17 mouse cellular contexts compared by ENCODE assay signal in the genomic region with DNA sequence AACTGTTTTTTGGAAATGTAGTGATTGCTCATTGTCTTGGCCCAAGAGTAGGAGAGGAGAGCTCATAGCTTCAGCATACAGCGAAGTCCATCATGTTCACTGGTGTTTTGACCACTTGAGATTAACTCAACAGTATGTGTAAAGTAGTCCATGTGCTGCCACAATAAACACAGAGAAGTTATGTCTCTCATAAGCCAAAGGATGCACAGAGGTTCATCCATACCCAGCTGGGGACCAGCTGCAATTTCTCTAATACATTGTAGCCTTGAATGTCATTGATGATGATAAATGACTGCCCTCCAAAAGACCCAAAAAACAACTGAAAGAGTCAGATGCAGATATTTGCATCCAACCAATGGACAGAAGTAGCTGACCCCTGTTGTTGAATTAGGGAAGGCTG.
"Had no signal": no experiment of that assay in that cellular context is flagged by ENCODE, and none has a peak within 500 bp of the region (broad histone marks: within the 10 kb centered on the region; RNA-seq: fewer than 3 reads in every experiment).

No protein-coding gene starts in this region.

- DNase-seq: lung, adult 2 months; lung, postnatal 14 days; lung, postnatal 36 days; right cerebral cortex, postnatal 14 days; thymus, adult 2 months; thymus, postnatal 25 days; thymus, postnatal 4 days had no signal

- H3K9me3 ChIP-seq: lung, embryonic 15.5 days; megakaryocyte, embryonic 14.5 days; midbrain, embryonic 13.5 days; midbrain, embryonic 15.5 days; neural tube, embryonic 12.5 days; stomach, embryonic 15.5 days had no signal

- H3K36me3 ChIP-seq: lung, embryonic 15.5 days; midbrain, embryonic 13.5 days; midbrain, embryonic 15.5 days; neural tube, embryonic 12.5 days; stomach, embryonic 15.5 days had no signal

- H3K27me3 ChIP-seq: lung, embryonic 15.5 days; megakaryocyte, embryonic 14.5 days; midbrain, embryonic 13.5 days; midbrain, embryonic 15.5 days; neural tube, embryonic 12.5 days; stomach, embryonic 15.5 days had no signal

- ATAC-seq: lung, postnatal 0 days; midbrain, embryonic 13.5 days; midbrain, embryonic 15.5 days had no signal

- H3K27ac ChIP-seq: lung, embryonic 15.5 days; macrophage; midbrain, embryonic 13.5 days; midbrain, embryonic 15.5 days; neural tube, embryonic 12.5 days; stomach, embryonic 15.5 days; stomach, postnatal 0 days had no signal

- H3K4me3 ChIP-seq: lung, embryonic 15.5 days; megakaryocyte, embryonic 14.5 days; midbrain, embryonic 13.5 days; midbrain, embryonic 15.5 days; neural tube, embryonic 12.5 days; stomach, embryonic 15.5 days had no signal

- H3K4me2 ChIP-seq: lung, embryonic 15.5 days; midbrain, embryonic 11.5 days; midbrain, embryonic 13.5 days; midbrain, embryonic 15.5 days; neural tube, embryonic 12.5 days; stomach, embryonic 15.5 days had no signal

- H3K4me1 ChIP-seq: lung, embryonic 15.5 days; megakaryocyte, embryonic 14.5 days; midbrain, embryonic 13.5 days; midbrain, embryonic 15.5 days; neural tube, embryonic 12.5 days; stomach, embryonic 15.5 days had no signal

- H3K9ac ChIP-seq: lung, embryonic 15.5 days; midbrain, embryonic 13.5 days; midbrain, embryonic 15.5 days; neural tube, embryonic 12.5 days; stomach, embryonic 15.5 days had no signal
